8 mouse cellular contexts compared by ENCODE assay signal in the genomic region with DNA sequence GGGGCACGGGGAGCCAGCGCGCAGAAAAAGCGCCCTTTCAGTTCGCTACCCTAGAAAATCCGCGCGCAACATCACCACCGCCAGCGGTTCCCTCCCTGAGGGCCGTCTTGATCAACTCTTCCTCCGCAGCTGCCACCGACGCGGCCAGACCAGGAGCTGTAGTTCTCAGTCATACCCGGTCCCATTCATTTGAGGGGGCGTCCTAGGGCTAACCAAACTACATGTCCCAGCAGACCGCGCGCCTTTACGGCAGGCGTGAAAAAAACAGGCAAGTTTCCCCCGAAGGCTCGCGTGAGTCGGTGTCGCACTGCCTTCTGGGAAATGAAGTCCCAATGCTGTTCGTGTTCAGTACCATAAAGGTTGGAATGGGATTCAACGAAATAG. TPM values are rescaled to one million over a fixed set of nuclear protein-coding genes. Genes with fewer than 3 reads are reported as not detected.
DNase-seq lines count a peak whose midpoint lies in the region; ATAC-seq and TF ChIP-seq lines count a peak whose summit lies in the region.

A gene (minus strand): TSS at position 248 of the 384 bp plus-strand sequence.

- 1% methylated on average over 29 of the region's 29 CpGs for WGBS in hindbrain, embryonic 13.5 days

- peak; percentile 97 for ATAC-seq in Patski
- ATAC-seq in hindbrain, embryonic 13.5 days (ENCODE audit: low FRiP score) = peak; percentile 100

- H3K4me3 ChIP-seq in hindbrain, embryonic 13.5 days = peak within 1 kb of the TSS; percentile 85

- peaks cover 13% of the 10 kb centered on the region for H3K4me1 ChIP-seq in hindbrain, embryonic 13.5 days (replicated peaks)

- no peak for TF ChIP-seq CTCF in Patski (IDR thresholded peaks at IDR 0.05)

- peak within 1 kb of the TSS; percentile 80 for H3K4me2 ChIP-seq in hindbrain, embryonic 13.5 days

- H3K9me3 ChIP-seq in hindbrain, embryonic 13.5 days = no peaks in the 10 kb centered on the region; the same call in 1 of the 2 replicates

- no peaks in the 10 kb centered on the region for H3K36me3 ChIP-seq in hindbrain, embryonic 13.5 days

- POLR2A ChIA-PET in Patski (lab: Charles Lee) = no interaction called here

- peak within 1 kb of the TSS; percentile 77 for H3K27ac ChIP-seq in hindbrain, embryonic 13.5 days

- peak; percentile 79 for DNase-seq in Patski (ENCODE audit: low read depth, low spot score)
- DNase-seq in cerebellum, postnatal 14 days = peak; percentile 94
- peak; percentile 91 to 92 for DNase-seq in frontal cortex, postnatal 14 days (ENCODE audit: low spot score in 2 of 2)
- DNase-seq in layer of hippocampus, postnatal 25 days (ENCODE audit: extremely low spot score in 1 of 2, low spot score in 1 of 2) = peak; percentile 74 to 81
- DNase-seq in lung, postnatal 25 days (ENCODE audit: low spot score) = peak; percentile 97
- DNase-seq in retina, embryonic 14.5 days (ENCODE audit: low spot score) = peak; percentile 96
- DNase-seq in thymus, postnatal 4 days = peak; percentile 93

- CTCF ChIA-PET in Patski (lab: Charles Lee) = interaction anchor here (1.7 kb wide), 1 partner anchor 9 kb away, joined by 5 read pairs; no protein-coding TSS in a partner anchor

- H3K9ac ChIP-seq in hindbrain, embryonic 13.5 days = peak within 1 kb of the TSS; percentile 89

- H3K27me3 ChIP-seq in Patski = no peaks in the 10 kb centered on the region
- no peaks in the 10 kb centered on the region for H3K27me3 ChIP-seq in hindbrain, embryonic 13.5 days

- in situ Hi-C loops in Patski (cut with MboI; ENCODE audit: low pct_unique_long_range_greater_than_20kb) = loop anchor here (10.0 kb wide), 1 partner anchor 98 kb away; no protein-coding TSS in a partner anchor

RNA-seq across cellular contexts. Expression of the gene that starts here (rescaled TPM):
- polyA plus RNA-seq in Patski (2021) = 94.3 TPM
- polyA plus RNA-seq in hindbrain, embryonic 13.5 days (2015; fragmentation: Nextera tagmentation; extraction: Ambion mirVana) = 36.8 and 40.7 TPM in 2 replicates
- total RNA-seq in layer of hippocampus, postnatal 25 days (2021) = 10 to 100 TPM; 55.2 to 58.2 TPM

Comparison
In these comparisons a context has a peak if more than half of its experiments do, and no peak if none do; other contexts are left out.
1. Peak in every context shown above with its lines: DNase-seq, ATAC-seq, H3K4me3 ChIP-seq and H3K27ac ChIP-seq.